Mouse (Mus musculus) stomach, embryonic 14.5 days (tissue): ENCODE data around the gene Fbxo48. TPM values are rescaled to one million over a fixed set of nuclear protein-coding genes. Genes with fewer than 3 reads are reported as not detected.

Experiments used
- ATAC-seq: fragments of 200-750 bp; cut with Nextera tagmentation; 2 replicates; pipeline ENCODE4 v1.8.0; 2017; ENCODE audit warnings: low read depth, moderate TSS enrichment; ENCODE audit not compliant: insufficient number of reproducible peaks, insufficient read depth, low FRiP score
- H3K27ac ChIP-seq: fragments of 300-500 bp; sonication (generic); 2 replicates; pipeline ENCODE4 v1.5.1; 2014; ENCODE audit warnings: mild to moderate bottlenecking, low read length, moderate library complexity, mixed read lengths
- H3K27me3 ChIP-seq: fragments of 300-500 bp; sonication (generic); 2 replicates; pipeline ENCODE4 v1.6.1; 2014; ENCODE audit warnings: low read length, control low read depth, mixed read lengths; ENCODE audit not compliant: control insufficient read depth, insufficient read depth
- H3K36me3 ChIP-seq: fragments of 300-500 bp; sonication (generic); 2 replicates; pipeline ENCODE4 v1.6.1; 2014; ENCODE audit warnings: mild to moderate bottlenecking, control low read depth, low read length, moderate library complexity, mixed read lengths; ENCODE audit not compliant: control insufficient read depth, insufficient read depth
- H3K4me1 ChIP-seq: fragments of 300-500 bp; sonication (generic); 2 replicates; pipeline ENCODE4 v1.6.1; 2014; ENCODE audit warnings: low read length, control low read depth, mixed read lengths; ENCODE audit not compliant: control insufficient read depth, insufficient read depth
- H3K4me2 ChIP-seq: fragments of 300-500 bp; sonication (generic); replicated peaks from 2 replicates; pipeline ENCODE4 v1.6.1; 2014; ENCODE audit warnings: low read depth, low read length, control low read depth
- H3K4me3 ChIP-seq: fragments of 300-500 bp; sonication (generic); 2 replicates; pipeline ENCODE4 v1.5.1; 2014; ENCODE audit warnings: low read depth, low read length, control low read depth
- H3K9ac ChIP-seq: fragments of 300-500 bp; sonication (generic); replicated peaks from 2 replicates; pipeline ENCODE4 v1.6.1; 2014; ENCODE audit warnings: low read depth, mild to moderate bottlenecking, control low read depth, low read length, moderate library complexity, mixed read lengths
- H3K9me3 ChIP-seq: fragments of 300-500 bp; sonication (generic); 2 replicates; pipeline ENCODE4 v1.6.1; 2016; ENCODE audit warnings: low read depth, low read length, control low read depth; ENCODE audit not compliant: control insufficient read depth
- WGBS: fragments of 180-500 bp; shearing (Covaris S2); extraction: QIAGEN DNeasy Blood & Tissue Kit; methylation state at CpG from one replicate; pipeline ENCODE4 v1.1.7; 2014; 5-methylcytosine and 5-hydroxymethylcytosine counted together
- polyA plus RNA-seq: library from polyadenylated mRNA; unstranded; fragments of >200 nt; fragmentation: Nextera tagmentation; extraction: Ambion mirVana; gene quantifications from 2 replicates; pipeline ENCODE4 v1.2.1, GENCODE M21; 2014

Gene Fbxo48
- polyA plus RNA-seq, 1 experiment from 2014 or later, result 2.9 TPM

GRCm38 (mm10) chr11:16977611-16978010, 26.4 kb downstream of the Fbxo48 start:
- ATAC-seq, result no peak
- no peak overlapping the region for H3K27ac ChIP-seq
- no peak overlapping the region for H3K4me2 ChIP-seq
- no peaks in the 10 kb centered on the region for H3K27me3 ChIP-seq
- WGBS, result 62% methylated on average over 2 of the region's 2 CpGs
- no peak overlapping the region for H3K4me3 ChIP-seq
- no peaks in the 10 kb centered on the region for H3K4me1 ChIP-seq
- H3K9me3 ChIP-seq, result no peaks in the 10 kb centered on the region
- H3K36me3 ChIP-seq, result no peaks in the 10 kb centered on the region
- no peak overlapping the region for H3K9ac ChIP-seq

DNA sequence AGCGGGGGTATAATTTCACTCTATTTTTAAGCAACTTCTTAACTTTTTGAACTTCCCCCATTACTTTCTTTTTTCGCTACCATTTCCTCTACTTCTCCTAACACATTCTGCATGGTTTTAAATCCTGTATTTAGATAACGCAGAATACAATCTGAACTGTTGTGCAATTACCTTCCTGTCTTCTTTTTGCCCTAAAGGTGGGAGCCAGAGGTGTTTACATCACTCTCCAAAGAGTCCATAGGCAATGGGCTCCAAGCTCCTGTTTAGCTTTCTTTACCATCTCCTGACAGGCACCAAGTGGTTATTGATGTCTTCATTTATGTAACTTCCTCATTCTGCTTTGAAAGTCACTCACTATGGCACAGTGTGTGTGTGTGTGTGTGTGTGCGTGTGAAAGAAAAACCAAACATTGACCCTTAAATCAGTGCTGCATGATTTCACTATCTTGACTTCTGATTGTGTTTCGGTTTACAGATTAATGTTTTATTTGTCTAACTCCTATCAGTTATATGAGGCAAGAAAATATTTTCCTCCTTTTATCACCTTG, 27.1 kb downstream of the Fbxo48 start:
- H3K4me1 ChIP-seq, result no peaks in the 10 kb centered on the region
- H3K9ac ChIP-seq, result no peak overlapping the region
- no peak overlapping the region for H3K27ac ChIP-seq
- WGBS, result 81% methylated on average over 5 of the region's 5 CpGs
- H3K9me3 ChIP-seq, result no peaks in the 10 kb centered on the region
- no peaks in the 10 kb centered on the region for H3K27me3 ChIP-seq
- H3K36me3 ChIP-seq, result no peaks in the 10 kb centered on the region
- no peak for ATAC-seq
- H3K4me2 ChIP-seq, result no peak overlapping the region
- H3K4me3 ChIP-seq, result no peak overlapping the region

GRCm38 (mm10) chr11:16986550-16987187, 35.5 kb downstream of the Fbxo48 start:
- no peaks in the 10 kb centered on the region for H3K4me1 ChIP-seq
- no peaks in the 10 kb centered on the region for H3K27me3 ChIP-seq
- no peaks in the 10 kb centered on the region for H3K36me3 ChIP-seq
- no peak overlapping the region for H3K4me2 ChIP-seq
- no peak overlapping the region for H3K4me3 ChIP-seq
- no peak overlapping the region for H3K9ac ChIP-seq
- 80% methylated on average over 7 of the region's 7 CpGs for WGBS
- no peak for ATAC-seq
- no peak overlapping the region for H3K27ac ChIP-seq
- H3K9me3 ChIP-seq, result no peaks in the 10 kb centered on the region

DNA sequence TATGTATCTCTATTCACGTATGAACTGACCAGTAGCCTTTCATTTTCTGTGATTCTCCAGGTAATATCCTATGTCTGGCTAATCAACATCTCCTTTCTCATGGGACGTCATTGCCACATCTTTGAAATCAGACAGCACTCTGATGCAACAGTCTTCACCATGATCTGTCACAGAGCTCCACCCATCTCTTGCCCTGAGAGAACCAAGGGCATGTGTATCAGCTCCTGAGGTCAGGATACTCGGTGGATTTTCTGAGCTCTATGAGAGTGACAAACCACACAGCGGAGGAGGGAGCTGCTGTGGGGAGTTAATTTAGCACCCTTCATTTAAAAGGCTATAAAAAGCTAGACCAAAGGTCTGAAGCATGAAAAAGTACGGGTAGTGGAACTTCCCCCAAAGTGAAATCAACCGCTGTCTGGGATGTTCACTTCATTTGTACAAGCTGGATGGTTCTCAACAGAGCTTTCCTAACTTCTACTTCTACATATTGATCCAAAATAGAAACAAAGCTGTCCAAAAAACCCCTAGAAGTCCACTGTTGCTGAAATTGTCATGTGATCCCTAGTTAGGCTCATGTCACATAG, 36.7 kb downstream of the Fbxo48 start:
- WGBS, result 77% methylated on average over 6 of the region's 6 CpGs
- no peak overlapping the region for H3K4me3 ChIP-seq
- H3K27me3 ChIP-seq, result no peaks in the 10 kb centered on the region
- no peak overlapping the region for H3K9ac ChIP-seq
- ATAC-seq, result no peak
- no peaks in the 10 kb centered on the region for H3K4me1 ChIP-seq
- no peaks in the 10 kb centered on the region for H3K36me3 ChIP-seq
- H3K27ac ChIP-seq, result no peak overlapping the region
- no peaks in the 10 kb centered on the region for H3K9me3 ChIP-seq
- H3K4me2 ChIP-seq, result no peak overlapping the region

DNA sequence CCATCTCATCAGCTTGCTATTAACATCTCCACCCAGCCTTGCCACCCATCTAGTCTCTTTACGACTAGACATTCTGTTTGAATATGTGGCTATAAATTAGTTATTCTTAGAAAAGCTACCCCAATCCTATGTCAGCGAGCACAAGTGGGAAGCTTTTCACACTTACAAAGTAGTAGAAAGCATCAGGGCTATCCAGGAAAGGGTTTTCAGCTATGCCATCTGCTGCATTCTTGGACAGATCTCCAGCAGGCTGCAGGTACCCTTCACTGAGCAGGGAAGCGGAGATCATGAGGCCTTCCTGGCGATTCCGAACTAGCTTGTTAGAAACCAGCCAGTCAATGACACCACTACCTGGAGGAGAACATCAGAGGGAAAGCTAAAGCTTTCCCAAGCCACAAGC, 38.7 kb downstream of the Fbxo48 start:
- Histone ChIP-seq H3K27me3 (no peaks in the 10 kb centered on the region), H3K4me2 (no peak overlapping the region), H3K36me3 (no peaks in the 10 kb centered on the region), H3K27ac (no peak overlapping the region), H3K4me3 (no peak overlapping the region), H3K4me1 (no peaks in the 10 kb centered on the region), H3K9me3 (no peaks in the 10 kb centered on the region), H3K9ac (no peak overlapping the region)
- no peak for ATAC-seq
- 82% methylated on average over 5 of the region's 5 CpGs for WGBS

DNA sequence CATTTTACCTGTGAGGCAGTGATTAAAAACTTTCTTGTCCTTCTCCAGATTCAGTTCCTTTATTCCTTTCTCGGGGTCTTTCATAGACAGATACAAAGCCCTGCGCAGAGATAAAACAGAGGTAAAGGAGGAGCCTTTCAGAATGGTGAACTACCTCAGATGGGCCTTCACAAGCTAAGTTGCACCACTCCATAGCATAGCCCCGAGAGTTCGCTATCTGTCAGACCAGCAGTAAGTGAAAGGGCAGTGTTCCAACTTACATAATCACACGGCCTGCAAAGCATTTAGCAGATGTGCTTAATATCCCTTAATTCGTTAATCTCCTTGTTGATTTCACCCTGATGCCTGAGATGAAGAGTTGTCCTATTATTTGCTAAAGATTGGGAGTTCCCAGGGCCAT, 41.7 kb downstream of the Fbxo48 start:
- H3K27me3 ChIP-seq, result no peaks in the 10 kb centered on the region
- no peaks in the 10 kb centered on the region for H3K9me3 ChIP-seq
- no peak for ATAC-seq
- H3K36me3 ChIP-seq, result no peaks in the 10 kb centered on the region
- 74% methylated on average over 6 of the region's 6 CpGs for WGBS
- no peak overlapping the region for H3K27ac ChIP-seq
- H3K4me2 ChIP-seq, result no peak overlapping the region
- no peak overlapping the region for H3K9ac ChIP-seq
- no peaks in the 10 kb centered on the region for H3K4me1 ChIP-seq
- no peak overlapping the region for H3K4me3 ChIP-seq

DNA sequence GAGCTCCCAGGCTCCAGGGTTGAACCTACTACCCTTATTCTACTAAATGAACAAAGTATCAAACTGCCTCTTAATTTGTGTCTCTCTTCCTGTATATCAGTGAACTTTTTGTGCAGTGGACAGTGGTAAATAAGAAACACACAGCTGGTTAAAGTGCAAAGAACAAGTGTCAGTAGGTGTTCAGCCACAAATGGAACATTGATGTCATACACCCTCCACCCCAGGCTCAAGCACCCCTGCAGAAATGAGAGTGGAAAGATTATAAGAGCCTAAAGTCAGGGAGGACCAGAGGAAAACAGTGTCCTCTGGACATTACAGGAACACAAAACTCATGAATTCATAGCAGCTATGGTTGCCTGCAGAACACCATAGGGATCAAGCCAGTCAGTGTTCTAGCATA, 45.6 kb downstream of the Fbxo48 start:
- H3K4me3 ChIP-seq, result no peak overlapping the region
- H3K27me3 ChIP-seq, result no peaks in the 10 kb centered on the region
- ATAC-seq, result no peak
- H3K4me1 ChIP-seq, result no peaks in the 10 kb centered on the region
- no peak overlapping the region for H3K9ac ChIP-seq
- H3K27ac ChIP-seq, result no peak overlapping the region
- H3K9me3 ChIP-seq, result no peaks in the 10 kb centered on the region
- H3K4me2 ChIP-seq, result no peak overlapping the region
- no peaks in the 10 kb centered on the region for H3K36me3 ChIP-seq

DNA sequence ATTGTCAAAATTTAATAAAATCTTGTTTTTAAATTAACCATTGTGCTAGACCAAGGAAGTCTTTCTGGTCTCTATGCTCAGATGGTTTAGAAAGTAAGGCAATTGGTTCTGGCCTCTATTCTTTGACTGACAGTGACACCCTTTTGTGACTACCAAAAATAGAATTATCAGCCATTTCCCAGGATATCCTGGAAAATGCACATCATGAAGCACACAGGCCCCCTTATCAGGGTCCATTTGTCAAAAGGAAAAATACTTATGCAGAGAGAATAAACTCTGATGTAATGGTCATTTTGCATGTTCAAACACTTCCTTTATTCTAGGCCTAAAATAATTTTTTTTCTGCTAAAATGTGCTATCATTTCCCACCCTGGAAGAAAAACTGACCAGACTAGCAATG, 46.3 kb downstream of the Fbxo48 start:
- Histone ChIP-seq H3K4me2 (no peak overlapping the region), H3K36me3 (no peaks in the 10 kb centered on the region), H3K27ac (no peak overlapping the region), H3K27me3 (no peaks in the 10 kb centered on the region), H3K9me3 (no peaks in the 10 kb centered on the region), H3K4me3 (no peak overlapping the region), H3K4me1 (no peaks in the 10 kb centered on the region), H3K9ac (no peak overlapping the region)
- ATAC-seq, result no peak

DNA sequence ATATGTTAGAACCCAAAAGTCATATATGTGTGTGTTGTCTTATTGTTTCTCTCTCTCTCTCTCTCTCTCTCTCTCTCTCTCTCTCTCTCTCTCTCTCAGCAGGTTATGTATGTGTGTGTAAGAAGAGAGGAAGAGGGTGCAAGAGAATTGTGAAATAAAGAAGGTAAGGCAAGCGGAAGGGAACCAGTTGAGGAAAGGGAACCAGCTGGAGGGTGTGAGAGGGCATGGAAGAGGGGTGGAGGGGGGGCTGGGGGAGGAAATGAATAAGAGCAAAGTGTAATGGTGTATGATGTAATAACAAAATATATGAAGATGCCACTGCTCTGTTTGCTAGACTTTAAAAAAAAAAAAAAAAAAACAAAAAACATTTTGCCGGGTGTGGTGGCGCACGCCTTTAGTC, 48.2 kb downstream of the Fbxo48 start:
- ATAC-seq, result no peak
- H3K4me1 ChIP-seq, result no peaks in the 10 kb centered on the region
- H3K9ac ChIP-seq, result no peak overlapping the region
- 90% methylated on average over 4 of the region's 4 CpGs for WGBS
- H3K4me3 ChIP-seq, result no peak overlapping the region
- no peak overlapping the region for H3K27ac ChIP-seq
- H3K9me3 ChIP-seq, result no peaks in the 10 kb centered on the region
- no peak overlapping the region for H3K4me2 ChIP-seq
- H3K27me3 ChIP-seq, result no peaks in the 10 kb centered on the region
- no peaks in the 10 kb centered on the region for H3K36me3 ChIP-seq
